Comparison of ENCODE assay signal across 8 mouse cellular contexts in genomic region chr11:3202231-3202701, GRCm38 (mm10). TPM values are rescaled to one million over a fixed set of nuclear protein-coding genes. Genes with fewer than 3 reads are reported as not detected.
DNase-seq lines count a peak whose midpoint lies in the region; ATAC-seq and TF ChIP-seq lines count a peak whose summit lies in the region.

Gene Eif4enif1, plus strand, starts transcription at chr11:3202392.

- TF ChIP-seq RAD21 in MEL (IDR thresholded peaks at IDR 0.05; ENCODE audit: low read depth, low read length) = no peak

- H3K4me1 ChIP-seq in MEL (ENCODE audit: control insufficient read depth in 1 of 2, insufficient read depth in 2 of 2, low read length in 2 of 2) = peaks cover 7 to 14% of the 10 kb centered on the region in 2 experiments
- H3K4me1 ChIP-seq in hindbrain, embryonic 10.5 days (replicated peaks) = peaks cover 9% of the 10 kb centered on the region
- no peaks in the 10 kb centered on the region for H3K4me1 ChIP-seq in lung, postnatal 0 days (ENCODE audit: insufficient read depth, low read depth, low read length)

- H3K27me3 ChIP-seq in MEL (ENCODE audit: control insufficient read depth in 1 of 2, insufficient read depth in 2 of 2, low read length in 2 of 2) = no peaks in the 10 kb centered on the region
- H3K27me3 ChIP-seq in hindbrain, embryonic 10.5 days (ENCODE audit: insufficient read depth, poor library complexity, severe bottlenecking) = no peaks in the 10 kb centered on the region
- H3K27me3 ChIP-seq in lung, postnatal 0 days (replicated peaks; ENCODE audit: insufficient read depth, low read length) = no peaks in the 10 kb centered on the region

- no peak for TF ChIP-seq POLR2A in MEL (IDR thresholded peaks at IDR 0.05; ENCODE audit: control insufficient read depth in 1 of 2, insufficient read depth in 1 of 2, low read depth in 1 of 2, low read length in 2 of 2, poor library complexity in 1 of 2)

- under 1% methylated on average over 46 of the region's 57 CpGs for WGBS in hindbrain, embryonic 10.5 days
- WGBS in lung, postnatal 0 days = under 1% methylated on average over 37 of the region's 57 CpGs

- peak within 1 kb of the TSS; percentile 92 for H3K27ac ChIP-seq in MEL (ENCODE audit: control insufficient read depth, low read depth, low read length)
- peak within 1 kb of the TSS; percentile 86 for H3K27ac ChIP-seq in hindbrain, embryonic 10.5 days
- H3K27ac ChIP-seq in lung, postnatal 0 days (ENCODE audit: low read length) = peak within 1 kb of the TSS; percentile 21

- peak within 1 kb of the TSS; percentile 38 for H3K4me2 ChIP-seq in lung, postnatal 0 days (replicated peaks; ENCODE audit: low read depth, low read length)

- TF ChIP-seq CTCF in MEL (IDR thresholded peaks at IDR 0.05 in 2 of 3, conservative IDR thresholded peaks at IDR 0.05 in 1 of 3; ENCODE audit: control insufficient read depth in 1 of 3, insufficient read depth in 1 of 3, low read depth in 2 of 3, low read length in 3 of 3, poor library complexity in 1 of 3, severe bottlenecking in 1 of 3) = no peak
- TF ChIP-seq CTCF in lung, postnatal 0 days (IDR thresholded peaks at IDR 0.05) = no peak

- peaks cover 45% of the 10 kb centered on the region for H3K79me2 ChIP-seq in MEL (ENCODE audit: control insufficient read depth, insufficient read depth, low read length, poor library complexity)

- no peaks in the 10 kb centered on the region for H3K9me3 ChIP-seq in MEL (replicated peaks; ENCODE audit: insufficient read depth, low read length)
- H3K9me3 ChIP-seq in hindbrain, embryonic 10.5 days = no peaks in the 10 kb centered on the region
- H3K9me3 ChIP-seq in lung, postnatal 0 days (ENCODE audit: low read length) = no peaks in the 10 kb centered on the region

- H3K36me3 ChIP-seq in MEL (ENCODE audit: control insufficient read depth in 1 of 2, insufficient read depth in 2 of 2, low read length in 2 of 2) = peaks cover 7 to 28% of the 10 kb centered on the region in 2 experiments
- peaks cover 31% of the 10 kb centered on the region for H3K36me3 ChIP-seq in hindbrain, embryonic 10.5 days
- no peaks in the 10 kb centered on the region for H3K36me3 ChIP-seq in lung, postnatal 0 days (ENCODE audit: insufficient read depth, low read length)

- peak; percentile 76 for ATAC-seq in frontal cortex, adult (ENCODE audit: low TSS enrichment)
- peak; percentile 84 for ATAC-seq in lung, postnatal 0 days

- H3K9ac ChIP-seq in MEL (ENCODE audit: control insufficient read depth, low read depth, low read length, poor library complexity, severe bottlenecking) = peak within 1 kb of the TSS; percentile 85
- peak within 1 kb of the TSS; percentile 24 for H3K9ac ChIP-seq in lung, postnatal 0 days (replicated peaks; ENCODE audit: low read depth)

- DNase-seq in MEL (ENCODE audit: low read depth, low spot score) = peak; percentile 96
- DNase-seq in cerebellum, adult 8-10 months = peak; percentile 95
- DNase-seq in hindbrain, embryonic 10.5 days (ENCODE audit: low spot score) = peak; percentile 95
- DNase-seq in layer of hippocampus, adult 9-11 months = peak; percentile 91
- DNase-seq in lung, postnatal 0 days (ENCODE audit: low spot score) = peak; percentile 91
- DNase-seq in ovary, postnatal 14 days (ENCODE audit: low spot score) = peak; percentile 90
- DNase-seq in thymus, postnatal 14 days = peak; percentile 88

- H3K4me3 ChIP-seq in MEL (ENCODE audit: control insufficient read depth in 1 of 2, insufficient read depth in 1 of 2, low read depth in 2 of 2, low read length in 2 of 2) = peak within 1 kb of the TSS; percentile 78 to 83
- H3K4me3 ChIP-seq in hindbrain, embryonic 10.5 days = peak within 1 kb of the TSS; percentile 51
- H3K4me3 ChIP-seq in lung, postnatal 0 days (ENCODE audit: low read depth, low read length) = peak within 1 kb of the TSS; percentile 37

- no peak for TF ChIP-seq EP300 in MEL (IDR thresholded peaks at IDR 0.05; ENCODE audit: low read depth in 1 of 2, low read length in 2 of 2)
- no peak for TF ChIP-seq EP300 in lung, postnatal 0 days (IDR thresholded peaks at IDR 0.05)

TF ChIP-seq in MEL, 35 proteins besides CTCF, POLR2A, EP300 and RAD21:
- no peak for TF ChIP-seq MAX (IDR thresholded peaks at IDR 0.05; ENCODE audit: low read length)

RNA-seq across cellular contexts. Expression of gene Eif4enif1, which starts in this region (rescaled TPM):
- total RNA-seq in MEL (2012; rRNA removed) = 42.8 and 59.6 TPM in 2 replicates
- polyA plus RNA-seq in MEL (2012; ENCODE audit: insufficient read depth in 1 of 2, insufficient read length in 2 of 2, low read depth in 1 of 2, low replicate concordance in 2 of 2, missing spikeins in 1 of 2) = 100 to 1,000 TPM; 103 to 235 TPM
- polyA plus RNA-seq in hindbrain, embryonic 10.5 days (2016; fragmentation: Nextera tagmentation; extraction: Ambion mirVana) = 48.4 and 58.1 TPM in 2 replicates
- 17.7 and 19.3 TPM in 2 replicates for polyA plus RNA-seq in lung, postnatal 0 days (2015; fragmentation: Nextera tagmentation; extraction: Ambion mirVana)

Comparison
In these comparisons a context has a peak if more than half of its experiments do, and no peak if none do; other contexts are left out.
1. Peak in every context shown above with its lines: DNase-seq, ATAC-seq, H3K4me3 ChIP-seq and H3K27ac ChIP-seq.
2. H3K27ac ChIP-seq: peak in every context shown above with its lines; median percentile 92 in MEL; 86 in hindbrain, embryonic 10.5 days; 21 in lung, postnatal 0 days.